Mouse (Mus musculus) limb, embryonic 13.5 days (tissue): ENCODE results near the gene Plcd3. TPM values are rescaled to one million over a fixed set of nuclear protein-coding genes. Genes with fewer than 3 reads are reported as not detected.

ENCODE experiments used
- ATAC-seq: fragments of 200-750 bp; cut with Nextera tagmentation; 2 replicates; pipeline ENCODE4 v1.8.0; 2017; ENCODE audit warnings: low read depth, moderate number of reproducible peaks, moderate TSS enrichment; ENCODE audit not compliant: low FRiP score
- H3K27ac ChIP-seq: fragments of 300-500 bp; sonication (generic); 2 replicates; pipeline ENCODE4 v1.5.1; 2015; ENCODE audit warnings: inconsistent platforms, mild to moderate bottlenecking, moderate library complexity
- H3K27me3 ChIP-seq: fragments of 300-500 bp; sonication (generic); 2 replicates; pipeline ENCODE4 v1.6.1; 2015; ENCODE audit warnings: mild to moderate bottlenecking, inconsistent platforms
- H3K36me3 ChIP-seq: fragments of 300-500 bp; sonication (generic); 2 replicates; pipeline ENCODE4 v1.6.1; 2015; ENCODE audit warnings: inconsistent platforms, mild to moderate bottlenecking, moderate library complexity
- H3K4me1 ChIP-seq: fragments of 300-500 bp; sonication (generic); 2 replicates; pipeline ENCODE4 v1.6.1; 2015; ENCODE audit warnings: inconsistent platforms
- H3K4me2 ChIP-seq: fragments of 300-500 bp; sonication (generic); replicated peaks from 2 replicates; pipeline ENCODE4 v1.6.1; 2015; ENCODE audit warnings: inconsistent platforms, mild to moderate bottlenecking, moderate library complexity
- H3K4me3 ChIP-seq: fragments of 300-500 bp; sonication (generic); 2 replicates; pipeline ENCODE4 v1.5.1; 2015; ENCODE audit warnings: moderate library complexity, mild to moderate bottlenecking, inconsistent platforms
- H3K9ac ChIP-seq: fragments of 300-500 bp; sonication (generic); 2 replicates; pipeline ENCODE4 v1.6.1; 2015; ENCODE audit warnings: mild to moderate bottlenecking, inconsistent platforms
- H3K9me3 ChIP-seq: fragments of 300-500 bp; sonication (generic); 2 replicates; pipeline ENCODE4 v1.6.1; 2016; ENCODE audit warnings: inconsistent platforms
- WGBS: fragments of 180-500 bp; shearing (Covaris S2); methylation state at CpG from one replicate; pipeline ENCODE4 v1.1.7; 2015; 5-methylcytosine and 5-hydroxymethylcytosine counted together
- polyA plus RNA-seq: library from polyadenylated mRNA; unstranded; fragments of >200 nt; fragmentation: Nextera tagmentation; extraction: Ambion mirVana; gene quantifications from 2 replicates; pipeline ENCODE4 v1.2.1, GENCODE M21; 2015

Gene Plcd3
- polyA plus RNA-seq, result 4.8 and 5.1 TPM in 2 replicates

GRCm38 (mm10) chr11:103101481-103101865 is at the start of gene Plcd3, which contains the start of gene Acbd4:
Gene Plcd3 (minus strand): TSS chr11:103101658.
Gene Acbd4 (plus strand): TSS chr11:103101682.
- under 1% methylated on average over 33 of the region's 34 CpGs for WGBS
- peak; percentile 54 for ATAC-seq
- no peaks in the 10 kb centered on the region for H3K9me3 ChIP-seq
- peak within 1 kb of the TSS; percentile 76 for H3K9ac ChIP-seq
- H3K4me1 ChIP-seq, result peaks cover 49% of the 10 kb centered on the region
- H3K36me3 ChIP-seq, result no peaks in the 10 kb centered on the region
- H3K4me3 ChIP-seq, result peak within 1 kb of the TSS; percentile 63
- H3K27ac ChIP-seq, result no peak within 1 kb of the TSS
- H3K4me2 ChIP-seq, result peak within 1 kb of the TSS; percentile 89
- H3K27me3 ChIP-seq, result peaks cover 53% of the 10 kb centered on the region

GRCm38 (mm10) chr11:103149771-103150170 is 48.3 kb upstream of the Plcd3 start:
- 95% methylated on average over 4 of the region's 4 CpGs for WGBS
- no peak for ATAC-seq
- Histone ChIP-seq H3K9me3 (no peaks in the 10 kb centered on the region), H3K27ac (no peak overlapping the region), H3K4me3 (no peak overlapping the region), H3K4me2 (no peak overlapping the region), H3K36me3 (no peaks in the 10 kb centered on the region), H3K9ac (no peak overlapping the region), H3K4me1 (peaks cover 2% of the 10 kb centered on the region), H3K27me3 (no peaks in the 10 kb centered on the region)

- 66% methylated on average over 4 of the region's 4 CpGs for WGBS
- Histone ChIP-seq H3K27me3 (no peaks in the 10 kb centered on the region), H3K9ac (no peak overlapping the region), H3K36me3 (no peaks in the 10 kb centered on the region), H3K9me3 (no peaks in the 10 kb centered on the region), H3K4me1 (peaks cover 10% of the 10 kb centered on the region), H3K4me3 (no peak overlapping the region), H3K27ac (no peak overlapping the region), H3K4me2 (no peak overlapping the region)
- ATAC-seq, result no peak
Observed at GRCm38 (mm10) chr11:103147766-103148165, 46.3 kb upstream of the Plcd3 start.

GRCm38 (mm10) chr11:103146386-103146785 is 44.9 kb upstream of the Plcd3 start:
- no peak overlapping the region for H3K9ac ChIP-seq
- H3K36me3 ChIP-seq, result no peaks in the 10 kb centered on the region
- 94% methylated on average over 4 of the region's 4 CpGs for WGBS
- H3K4me2 ChIP-seq, result no peak overlapping the region
- H3K27ac ChIP-seq, result no peak overlapping the region
- no peaks in the 10 kb centered on the region for H3K27me3 ChIP-seq
- no peak overlapping the region for H3K4me3 ChIP-seq
- no peaks in the 10 kb centered on the region for H3K9me3 ChIP-seq
- no peak for ATAC-seq
- peaks cover 23% of the 10 kb centered on the region for H3K4me1 ChIP-seq

GRCm38 (mm10) chr11:103144309-103145285 is 43.1 kb upstream of the Plcd3 start:
- ATAC-seq, result peak; percentile 20; the same call in 1 of the 2 replicates
- H3K36me3 ChIP-seq, result peaks cover 6% of the 10 kb centered on the region; the same call in 1 of the 2 replicates
- no peak overlapping the region for H3K9ac ChIP-seq
- no peaks in the 10 kb centered on the region for H3K9me3 ChIP-seq
- no peak overlapping the region for H3K4me2 ChIP-seq
- H3K27ac ChIP-seq, result no peak overlapping the region; the same call in 1 of the 2 replicates
- H3K4me3 ChIP-seq, result no peak overlapping the region
- H3K4me1 ChIP-seq, result peaks cover 34% of the 10 kb centered on the region
- 44% methylated on average over 12 of the region's 12 CpGs for WGBS
- no peaks in the 10 kb centered on the region for H3K27me3 ChIP-seq

GRCm38 (mm10) chr11:103142441-103143182 is 41.2 kb upstream of the Plcd3 start:
- H3K9me3 ChIP-seq, result no peaks in the 10 kb centered on the region
- peak overlapping the region; percentile 29 for H3K4me3 ChIP-seq
- no peaks in the 10 kb centered on the region for H3K27me3 ChIP-seq
- peaks cover 21% of the 10 kb centered on the region for H3K36me3 ChIP-seq
- peak; percentile 76 for ATAC-seq
- peaks cover 34% of the 10 kb centered on the region for H3K4me1 ChIP-seq
- peak overlapping the region; percentile 83 for H3K27ac ChIP-seq
- H3K9ac ChIP-seq, result peak overlapping the region; percentile 50
- 38% methylated on average over 7 of the region's 8 CpGs for WGBS
- H3K4me2 ChIP-seq, result peak overlapping the region; percentile 56

GRCm38 (mm10) chr11:103141944-103142255 is 40.4 kb upstream of the Plcd3 start:
- H3K4me1 ChIP-seq, result peaks cover 34% of the 10 kb centered on the region
- H3K27ac ChIP-seq, result peak overlapping the region; percentile 83; the same call in 1 of the 2 replicates
- no peaks in the 10 kb centered on the region for H3K9me3 ChIP-seq
- no peaks in the 10 kb centered on the region for H3K27me3 ChIP-seq
- peak overlapping the region; percentile 39; the same call in 1 of the 2 replicates for H3K9ac ChIP-seq
- H3K36me3 ChIP-seq, result peaks cover 21% of the 10 kb centered on the region
- no peak overlapping the region for H3K4me3 ChIP-seq
- 37% methylated on average over 1 of the region's 1 CpGs for WGBS
- peak overlapping the region; percentile 56 for H3K4me2 ChIP-seq
- no peak for ATAC-seq

GRCm38 (mm10) chr11:103141101-103141943 is 39.9 kb upstream of the Plcd3 start:
- H3K4me3 ChIP-seq, result no peak overlapping the region
- H3K27me3 ChIP-seq, result no peaks in the 10 kb centered on the region
- ATAC-seq, result no peak

GRCm38 (mm10) chr11:103140763-103141100 is 39.3 kb upstream of the Plcd3 start:
- no peak for ATAC-seq
- H3K4me3 ChIP-seq, result no peak overlapping the region
- no peaks in the 10 kb centered on the region for H3K9me3 ChIP-seq
- H3K4me2 ChIP-seq, result no peak overlapping the region
- H3K36me3 ChIP-seq, result peaks cover 21% of the 10 kb centered on the region
- WGBS, result 57% methylated on average over 6 of the region's 6 CpGs
- no peaks in the 10 kb centered on the region for H3K27me3 ChIP-seq
- peaks cover 34% of the 10 kb centered on the region for H3K4me1 ChIP-seq
- peak overlapping the region; percentile 39 for H3K9ac ChIP-seq
- peak overlapping the region; percentile 67 for H3K27ac ChIP-seq

More at GRCm38 (mm10) chr11:103141101-103141943, 39.9 kb upstream of the Plcd3 start:
- H3K27ac ChIP-seq, result peak overlapping the region; percentile 83
- peak overlapping the region; percentile 56; the same call in 1 of the 2 replicates for H3K4me2 ChIP-seq
- H3K9ac ChIP-seq, result peak overlapping the region; percentile 39
- no peaks in the 10 kb centered on the region for H3K9me3 ChIP-seq
- H3K4me1 ChIP-seq, result peaks cover 34% of the 10 kb centered on the region
- peaks cover 21% of the 10 kb centered on the region for H3K36me3 ChIP-seq
- 27% methylated on average over 9 of the region's 11 CpGs for WGBS

- Histone ChIP-seq H3K4me1 (peaks cover 35% of the 10 kb centered on the region), H3K4me2 (no peak overlapping the region), H3K9ac (peak overlapping the region; percentile 39; the same call in 1 of the 2 replicates), H3K36me3 (peaks cover 21% of the 10 kb centered on the region), H3K27me3 (no peaks in the 10 kb centered on the region), H3K27ac (peak overlapping the region; percentile 67), H3K9me3 (no peaks in the 10 kb centered on the region), H3K4me3 (no peak overlapping the region)
- ATAC-seq, result no peak
- whole genome bisulfite sequencing, result 83% methylated on average over 14 of the region's 14 CpGs
Observed at GRCm38 (mm10) chr11:103139951-103140762, 38.7 kb upstream of the Plcd3 start.
